Mouse (Mus musculus): Measurements from ENCODE around the gene Cd38. TPM values are rescaled to one million over a fixed set of nuclear protein-coding genes. Genes with fewer than 3 reads are reported as not detected.
A peak's percentile ranks its signal among the peaks of the same experiment; 100 is the strongest.

Gene Cd38
- 6.7 and 7.0 TPM in 2 replicates for polyA plus RNA-seq (2016; fragmentation: Nextera tagmentation; extraction: Ambion mirVana)

- no peaks in the 10 kb centered on the region for H3K9me3 ChIP-seq
- peaks cover 15% of the 10 kb centered on the region for H3K27me3 ChIP-seq (ENCODE audit: poor library complexity, severe bottlenecking)
- H3K4me3 ChIP-seq: peak within 1 kb of the TSS; percentile 53
- no peak for DNase-seq (ENCODE audit: extremely low spot score, low spot score)
- H3K27ac ChIP-seq: peak within 1 kb of the TSS; percentile 81
- H3K36me3 ChIP-seq (replicated peaks): no peaks in the 10 kb centered on the region
- H3K4me1 ChIP-seq: peaks cover 16% of the 10 kb centered on the region
These were observed at the start of gene Cd38 for GRCm38 (mm10) chr5:43868253-43868652. Cd38 (plus strand) TSS chr5:43868553.

GRCm38 (mm10) chr5:43818695-43819094, 49.7 kb upstream of the Cd38 start, which contains the start of gene Bst1:
Bst1 (plus strand) TSS chr5:43818885.
- DNase-seq (ENCODE audit: extremely low spot score, low spot score): no peak
- Histone ChIP-seq H3K27ac (no peak within 1 kb of the TSS), H3K27me3 (ENCODE audit: poor library complexity, severe bottlenecking) (no peaks in the 10 kb centered on the region), H3K4me1 (peaks cover 5% of the 10 kb centered on the region; the same call in 1 of the 2 replicates), H3K4me3 (no peak within 1 kb of the TSS), H3K9me3 (no peaks in the 10 kb centered on the region), H3K36me3 (replicated peaks) (no peaks in the 10 kb centered on the region)
- WGBS: 59% methylated on average over 12 of the region's 12 CpGs

GRCm38 (mm10) chr5:43820785-43821184, 47.6 kb upstream of the Cd38 start:
- DNase-seq (ENCODE audit: extremely low spot score, low spot score): no peak
- 94% methylated on average over 11 of the region's 11 CpGs for WGBS

GRCm38 (mm10) chr5:43821538-43821937, 46.8 kb upstream of the Cd38 start, which contains the start of gene Fbxl5:
Fbxl5 (minus strand) TSS chr5:43821638.
- Histone ChIP-seq H3K27ac (no peak within 1 kb of the TSS), H3K36me3 (replicated peaks) (no peaks in the 10 kb centered on the region), H3K27me3 (ENCODE audit: poor library complexity, severe bottlenecking) (no peaks in the 10 kb centered on the region), H3K9me3 (no peaks in the 10 kb centered on the region), H3K4me1 (peaks cover 5% of the 10 kb centered on the region; the same call in 1 of the 2 replicates), H3K4me3 (no peak within 1 kb of the TSS)
- 85% methylated on average over 19 of the region's 19 CpGs for WGBS
- no peak for DNase-seq (ENCODE audit: extremely low spot score, low spot score)

More at GRCm38 (mm10) chr5:43820785-43821184, 47.6 kb upstream of the Cd38 start:
- peaks cover 5% of the 10 kb centered on the region; the same call in 1 of the 2 replicates for H3K4me1 ChIP-seq
- no peaks in the 10 kb centered on the region for H3K36me3 ChIP-seq (replicated peaks)
- no peaks in the 10 kb centered on the region for H3K9me3 ChIP-seq
- no peak overlapping the region for H3K4me3 ChIP-seq
- no peaks in the 10 kb centered on the region for H3K27me3 ChIP-seq (ENCODE audit: poor library complexity, severe bottlenecking)
- H3K27ac ChIP-seq: no peak overlapping the region

- no peak overlapping the region for H3K4me3 ChIP-seq
These were observed 46.2 kb upstream of the Cd38 start for GRCm38 (mm10) chr5:43822199-43822598.

GRCm38 (mm10) chr5:43822824-43823223, 45.5 kb upstream of the Cd38 start:
- DNase-seq (ENCODE audit: extremely low spot score, low spot score): no peak
- H3K36me3 ChIP-seq (replicated peaks): no peaks in the 10 kb centered on the region
- H3K27me3 ChIP-seq (ENCODE audit: poor library complexity, severe bottlenecking): no peaks in the 10 kb centered on the region
- H3K27ac ChIP-seq: no peak overlapping the region
- no peaks in the 10 kb centered on the region for H3K9me3 ChIP-seq
- peaks cover 5% of the 10 kb centered on the region; the same call in 1 of the 2 replicates for H3K4me1 ChIP-seq
- H3K4me3 ChIP-seq: no peak overlapping the region
- whole genome bisulfite sequencing: 89% methylated on average over 3 of the region's 3 CpGs

More at GRCm38 (mm10) chr5:43822199-43822598, 46.2 kb upstream of the Cd38 start:
- H3K36me3 ChIP-seq (replicated peaks): no peaks in the 10 kb centered on the region
- H3K9me3 ChIP-seq: no peaks in the 10 kb centered on the region
- no peaks in the 10 kb centered on the region for H3K27me3 ChIP-seq (ENCODE audit: poor library complexity, severe bottlenecking)
- H3K4me1 ChIP-seq: peaks cover 5% of the 10 kb centered on the region; the same call in 1 of the 2 replicates
- WGBS: 83% methylated on average over 8 of the region's 8 CpGs
- DNase-seq (ENCODE audit: extremely low spot score, low spot score): no peak
- no peak overlapping the region for H3K27ac ChIP-seq

- no peak for DNase-seq (ENCODE audit: extremely low spot score, low spot score)
- no peaks in the 10 kb centered on the region for H3K4me1 ChIP-seq
- H3K27me3 ChIP-seq (ENCODE audit: poor library complexity, severe bottlenecking): no peaks in the 10 kb centered on the region
- no peak overlapping the region for H3K4me3 ChIP-seq
- no peaks in the 10 kb centered on the region for H3K36me3 ChIP-seq (replicated peaks)
- 91% methylated on average over 3 of the region's 3 CpGs for WGBS
- no peaks in the 10 kb centered on the region for H3K9me3 ChIP-seq
- H3K27ac ChIP-seq: no peak overlapping the region
These were observed 43.8 kb upstream of the Cd38 start for GRCm38 (mm10) chr5:43824580-43824979.

- H3K4me3 ChIP-seq: no peak overlapping the region
- H3K27me3 ChIP-seq (ENCODE audit: poor library complexity, severe bottlenecking): no peaks in the 10 kb centered on the region
- H3K9me3 ChIP-seq: no peaks in the 10 kb centered on the region
- no peaks in the 10 kb centered on the region for H3K4me1 ChIP-seq
- no peak for DNase-seq (ENCODE audit: extremely low spot score, low spot score)
- 85% methylated on average over 2 of the region's 2 CpGs for WGBS
- no peaks in the 10 kb centered on the region for H3K36me3 ChIP-seq (replicated peaks)
- no peak overlapping the region for H3K27ac ChIP-seq
These were observed 41.5 kb upstream of the Cd38 start for GRCm38 (mm10) chr5:43826883-43827282.

- Histone ChIP-seq H3K4me3 (no peak overlapping the region), H3K9me3 (no peaks in the 10 kb centered on the region), H3K27ac (no peak overlapping the region), H3K4me1 (no peaks in the 10 kb centered on the region), H3K36me3 (replicated peaks) (no peaks in the 10 kb centered on the region), H3K27me3 (ENCODE audit: poor library complexity, severe bottlenecking) (no peaks in the 10 kb centered on the region)
- DNase-seq (ENCODE audit: extremely low spot score, low spot score): no peak
- 90% methylated on average over 9 of the region's 9 CpGs for WGBS
These were observed 41.0 kb upstream of the Cd38 start for GRCm38 (mm10) chr5:43827366-43827765.

- Histone ChIP-seq H3K4me1 (no peaks in the 10 kb centered on the region), H3K9me3 (no peaks in the 10 kb centered on the region), H3K27me3 (ENCODE audit: poor library complexity, severe bottlenecking) (no peaks in the 10 kb centered on the region), H3K36me3 (replicated peaks) (no peaks in the 10 kb centered on the region), H3K27ac (no peak overlapping the region), H3K4me3 (no peak overlapping the region)
- WGBS: 94% methylated on average over 7 of the region's 7 CpGs
- no peak for DNase-seq (ENCODE audit: extremely low spot score, low spot score)
These were observed 31.8 kb upstream of the Cd38 start for GRCm38 (mm10) chr5:43836590-43836989.

- 57% methylated on average over 5 of the region's 5 CpGs for WGBS
- Histone ChIP-seq H3K9me3 (no peaks in the 10 kb centered on the region), H3K36me3 (replicated peaks) (no peaks in the 10 kb centered on the region), H3K4me3 (no peak overlapping the region), H3K27ac (no peak overlapping the region), H3K4me1 (no peaks in the 10 kb centered on the region), H3K27me3 (ENCODE audit: poor library complexity, severe bottlenecking) (no peaks in the 10 kb centered on the region)
- DNase-seq (ENCODE audit: extremely low spot score, low spot score): peak; percentile 40
These were observed 31.0 kb upstream of the Cd38 start for GRCm38 (mm10) chr5:43837372-43837771.

- Histone ChIP-seq H3K9me3 (peaks cover 5% of the 10 kb centered on the region; the same call in 1 of the 2 replicates), H3K27me3 (ENCODE audit: poor library complexity, severe bottlenecking) (no peaks in the 10 kb centered on the region), H3K4me3 (no peak overlapping the region), H3K27ac (no peak overlapping the region), H3K4me1 (peaks cover 4% of the 10 kb centered on the region), H3K36me3 (replicated peaks) (no peaks in the 10 kb centered on the region)
- WGBS: 50% methylated on average over 11 of the region's 11 CpGs
- DNase-seq (ENCODE audit: extremely low spot score, low spot score): peak; percentile 32
These were observed 27.0 kb upstream of the Cd38 start for GRCm38 (mm10) chr5:43841144-43842010.

- Histone ChIP-seq H3K27ac (no peak overlapping the region), H3K27me3 (ENCODE audit: poor library complexity, severe bottlenecking) (no peaks in the 10 kb centered on the region), H3K36me3 (replicated peaks) (no peaks in the 10 kb centered on the region), H3K4me1 (peaks cover 7% of the 10 kb centered on the region), H3K9me3 (peaks cover 5% of the 10 kb centered on the region; the same call in 1 of the 2 replicates), H3K4me3 (no peak overlapping the region)
- 90% methylated on average over 5 of the region's 5 CpGs for WGBS
- no peak for DNase-seq (ENCODE audit: extremely low spot score, low spot score)
These were observed 26.4 kb upstream of the Cd38 start for GRCm38 (mm10) chr5:43842011-43842285.
